ENCODE assay signal across 8 mouse cellular contexts in the genomic region with DNA sequence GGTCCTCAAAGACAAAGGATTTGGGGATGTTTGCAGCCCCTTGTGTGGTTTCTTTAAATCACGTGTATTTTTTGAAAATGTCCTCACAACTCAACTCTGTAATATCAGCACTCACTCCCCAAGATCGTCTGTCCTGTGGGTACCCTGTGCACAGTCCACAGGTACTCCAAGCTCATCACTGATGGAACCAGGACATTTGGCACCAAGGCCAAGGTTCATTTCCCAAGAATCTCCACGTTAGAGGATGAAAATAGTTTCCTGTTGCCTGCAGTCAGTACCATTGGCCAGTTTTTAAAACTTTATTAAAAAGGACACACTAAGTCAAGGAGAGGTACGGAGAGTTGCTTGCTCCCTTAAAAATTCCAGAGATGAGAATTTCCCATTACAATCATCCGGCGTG.
DNase-seq lines count a peak whose midpoint lies in the region; ATAC-seq and TF ChIP-seq lines count a peak whose summit lies in the region.

No protein-coding gene starts in this region.

- no peaks in the 10 kb centered on the region for H3K36me3 ChIP-seq in hindbrain, embryonic 13.5 days
- no peaks in the 10 kb centered on the region for H3K36me3 ChIP-seq in hindbrain, embryonic 10.5 days
- no peaks in the 10 kb centered on the region for H3K36me3 ChIP-seq in limb, embryonic 15.5 days

- no peak for TF ChIP-seq POLR2A in cerebellum, adult 2 months (IDR thresholded peaks at IDR 0.05; ENCODE audit: borderline replicate concordance, insufficient read depth, low read length)
- TF ChIP-seq POLR2A in cortical plate, adult 2 months (IDR thresholded peaks at IDR 0.05; ENCODE audit: extremely low read depth, insufficient read depth, low read length) = no peak

- ATAC-seq in hindbrain, embryonic 13.5 days (ENCODE audit: low FRiP score) = no peak
- no peak for ATAC-seq in limb, embryonic 15.5 days (ENCODE audit: insufficient number of reproducible peaks, low FRiP score, low TSS enrichment, low read depth)
- ATAC-seq in granulocyte monocyte progenitor cell, adult 5-6 weeks (replicated peaks; ENCODE audit: poor library complexity, severe bottlenecking) = no peak

- no peak for TF ChIP-seq CTCF in cerebellum, adult 2 months (IDR thresholded peaks at IDR 0.05; ENCODE audit: borderline replicate concordance, insufficient read depth, low read depth, low read length)
- no peak for TF ChIP-seq CTCF in cortical plate, adult 2 months (IDR thresholded peaks at IDR 0.05; ENCODE audit: extremely low read depth, insufficient read depth, low read length)

- no peaks in the 10 kb centered on the region for H3K9me3 ChIP-seq in hindbrain, embryonic 13.5 days
- no peaks in the 10 kb centered on the region for H3K9me3 ChIP-seq in hindbrain, embryonic 10.5 days
- no peaks in the 10 kb centered on the region for H3K9me3 ChIP-seq in limb, embryonic 15.5 days

- peak overlapping the region; percentile 92 for H3K4me3 ChIP-seq in cerebellum, adult 2 months (replicated peaks; ENCODE audit: insufficient read depth, low read depth, low read length)
- H3K4me3 ChIP-seq in hindbrain, embryonic 13.5 days = peak overlapping the region; percentile 62
- no peak overlapping the region for H3K4me3 ChIP-seq in hindbrain, embryonic 10.5 days
- peak overlapping the region; percentile 93 for H3K4me3 ChIP-seq in cortical plate, adult 2 months (ENCODE audit: insufficient read depth, low read length)
- H3K4me3 ChIP-seq in limb, embryonic 15.5 days = peak overlapping the region; percentile 54; the same call in 1 of the 2 replicates

- DNase-seq in cerebellum, adult 2 months = peak in 1 of 2 experiments; percentile 61
- no peak for DNase-seq in cerebellum, adult 8-10 months
- no peak for DNase-seq in hindbrain, embryonic 10.5 days (ENCODE audit: low spot score)
- no peak for DNase-seq in gastrocnemius, postnatal 4 days (ENCODE audit: low spot score in 2 of 2)

- H3K9ac ChIP-seq in hindbrain, embryonic 13.5 days = peak overlapping the region; percentile 81
- no peak overlapping the region for H3K9ac ChIP-seq in limb, embryonic 15.5 days

- no peaks in the 10 kb centered on the region for H3K27me3 ChIP-seq in cerebellum, adult 2 months (ENCODE audit: control insufficient read depth, insufficient read depth, low read length)
- peaks cover 22% of the 10 kb centered on the region for H3K27me3 ChIP-seq in hindbrain, embryonic 13.5 days
- H3K27me3 ChIP-seq in hindbrain, embryonic 10.5 days (ENCODE audit: insufficient read depth, poor library complexity, severe bottlenecking) = peaks cover 54% of the 10 kb centered on the region
- peaks cover 81% of the 10 kb centered on the region for H3K27me3 ChIP-seq in limb, embryonic 15.5 days

- H3K4me1 ChIP-seq in cerebellum, adult 2 months (ENCODE audit: control insufficient read depth, insufficient read depth, low read length) = peaks cover 15% of the 10 kb centered on the region; the same call in 1 of the 2 replicates
- peaks cover 39% of the 10 kb centered on the region for H3K4me1 ChIP-seq in hindbrain, embryonic 13.5 days (replicated peaks)
- peaks cover 24% of the 10 kb centered on the region for H3K4me1 ChIP-seq in hindbrain, embryonic 10.5 days (replicated peaks)
- peaks cover 4% of the 10 kb centered on the region; the same call in 1 of the 2 replicates for H3K4me1 ChIP-seq in cortical plate, adult 2 months (ENCODE audit: control insufficient read depth, insufficient read depth, low read length)
- H3K4me1 ChIP-seq in limb, embryonic 15.5 days = peaks cover 19% of the 10 kb centered on the region

- peak overlapping the region; percentile 85 for H3K27ac ChIP-seq in cerebellum, adult 2 months (ENCODE audit: insufficient read depth, low read length)
- H3K27ac ChIP-seq in hindbrain, embryonic 13.5 days = 0 out of 2 replicates have a peak overlapping the region, but pooled peaks have one; percentile 93
- no peak overlapping the region for H3K27ac ChIP-seq in hindbrain, embryonic 10.5 days
- H3K27ac ChIP-seq in cortical plate, adult 2 months (ENCODE audit: insufficient read depth, low read length) = no peak overlapping the region
- no peak overlapping the region for H3K27ac ChIP-seq in limb, embryonic 15.5 days

- WGBS in cerebellum, adult 2 months = 7% methylated on average over 6 of the region's 6 CpGs
- WGBS in hindbrain, embryonic 13.5 days = 79% methylated on average over 6 of the region's 6 CpGs
- WGBS in hindbrain, embryonic 10.5 days = 77% methylated on average over 6 of the region's 6 CpGs
- WGBS in limb, embryonic 15.5 days = 65% methylated on average over 6 of the region's 6 CpGs

- peak overlapping the region; percentile 88 for H3K4me2 ChIP-seq in hindbrain, embryonic 13.5 days
- H3K4me2 ChIP-seq in limb, embryonic 15.5 days = peak overlapping the region; percentile 13; the same call in 1 of the 2 replicates

Comparison
In these comparisons a context has a peak if more than half of its experiments do, and no peak if none do; other contexts are left out.
1. H3K27ac ChIP-seq: peak in cerebellum, adult 2 months (single experiment) and hindbrain, embryonic 13.5 days (single experiment); none in hindbrain, embryonic 10.5 days (single experiment), cortical plate, adult 2 months (single experiment) and limb, embryonic 15.5 days (single experiment).